Mouse (Mus musculus) liver, embryonic 14.5 days (tissue): ENCODE measurements around the gene 3110001I22Rik. TPM values are rescaled to one million over a fixed set of nuclear protein-coding genes. Genes with fewer than 3 reads are reported as not detected.
A peak's percentile ranks its signal among the peaks of the same experiment; 100 is the strongest.
"Not testable (repeated sequence)": the region's sequence is repeated elsewhere in the genome, so short reads cannot be mapped to it uniquely, and the experiment has no call there.

ENCODE experiments used
- ATAC-seq: fragments of 200-750 bp; cut with Nextera tagmentation; 2 replicates; pipeline ENCODE4 v1.8.0; 2017; ENCODE audit warnings: moderate number of reproducible peaks, mild to moderate bottlenecking, moderate library complexity; ENCODE audit not compliant: insufficient read depth
- DNase-seq, 3 experiments: peaks; one replicate each; pipeline ENCODE4 v3.0.0-alpha.2; 2012 to 2013; ENCODE audit warnings: low read depth in 3 of 3, low spot score in 3 of 3
- H3K27ac ChIP-seq: fragments of 300-500 bp; sonication (generic); 2 replicates; pipeline ENCODE4 v1.5.1; 2014; ENCODE audit warnings: moderate library complexity, mild to moderate bottlenecking, control low read depth, inconsistent platforms
- H3K27me3 ChIP-seq: fragments of 300-500 bp; sonication (generic); 2 replicates; pipeline ENCODE4 v1.6.1; 2014; ENCODE audit warnings: mild to moderate bottlenecking, low read length, moderate library complexity; ENCODE audit not compliant: control insufficient read depth, insufficient read depth
- H3K36me3 ChIP-seq: fragments of 300-500 bp; sonication (generic); replicated peaks from 2 replicates; pipeline ENCODE4 v1.6.1; 2014; ENCODE audit warnings: low read depth; ENCODE audit not compliant: control insufficient read depth, insufficient read depth
- H3K4me1 ChIP-seq, 2 experiments: fragments of 200-500 bp in 1 of 2; fragments of 300-500 bp in 1 of 2; sonication (generic) in 1 of 2; replicated peaks; 2 replicates each; pipeline ENCODE4 v1.6.1; 2012 to 2014; ENCODE audit warnings: antibody characterized with exemption in 1 of 2, inconsistent platforms in 1 of 2, low read length in 1 of 2; ENCODE audit not compliant: control insufficient read depth in 2 of 2, insufficient read depth in 2 of 2
- H3K4me2 ChIP-seq: fragments of 300-500 bp; sonication (generic); 2 replicates; pipeline ENCODE4 v1.6.1; 2014; ENCODE audit warnings: low read depth, mild to moderate bottlenecking, control low read depth, moderate library complexity
- H3K4me3 ChIP-seq, 2 experiments: fragments of 200-500 bp in 1 of 2; fragments of 300-500 bp in 1 of 2; sonication (generic) in 1 of 2; 2 replicates each; pipeline ENCODE4 v1.5.1; 2012 to 2014; ENCODE audit warnings: low read depth in 2 of 2, low read length in 2 of 2, mild to moderate bottlenecking in 2 of 2, control low read depth in 1 of 2, inconsistent platforms in 1 of 2, moderate library complexity in 1 of 2; ENCODE audit not compliant: insufficient read depth in 1 of 2
- H3K9ac ChIP-seq: fragments of 300-500 bp; sonication (generic); replicated peaks from 2 replicates; pipeline ENCODE4 v1.6.1; 2014; ENCODE audit warnings: mild to moderate bottlenecking, control low read depth, moderate library complexity
- H3K9me3 ChIP-seq: fragments of 300-500 bp; sonication (generic); 2 replicates; pipeline ENCODE4 v1.6.1; 2016; ENCODE audit warnings: low read length, mixed read lengths; ENCODE audit not compliant: control insufficient read depth
- CTCF ChIP-seq: IDR thresholded peaks from 2 replicates; pipeline ENCODE4 v1.5.1; 2016; ENCODE audit warnings: antibody characterized with exemption, low read depth, control low read depth
- EP300 ChIP-seq: IDR thresholded peaks from 2 replicates; pipeline ENCODE4 v1.6.1; 2016; ENCODE audit warnings: antibody characterized with exemption, low read depth
- WGBS: fragments of 180-500 bp; shearing (Covaris S2); extraction: QIAGEN DNeasy Blood & Tissue Kit; methylation state at CpG from one replicate; pipeline ENCODE4 v1.1.7; 2014; ENCODE audit not compliant: insufficient replicate concordance; 5-methylcytosine and 5-hydroxymethylcytosine counted together
- polyA plus RNA-seq, 2 experiments: library from polyadenylated mRNA; depleted of rRNA in 1 of 2; stranded (reverse) in 1 of 2; unstranded in 1 of 2; fragments of >200 nt; fragmentation: Nextera tagmentation in 1 of 2; extraction: Ambion mirVana in 1 of 2; gene quantifications; 2 replicates each; pipeline versions ENCODE4 v1.2.1 to v1.2.3; 2012 to 2014

3110001I22Rik gene
- polyA plus RNA-seq (2012; rRNA removed): 1.3 and 1.7 TPM in 2 replicates
- polyA plus RNA-seq (2014; fragmentation: Nextera tagmentation; extraction: Ambion mirVana): 2.2 and 2.3 TPM in 2 replicates

DNA sequence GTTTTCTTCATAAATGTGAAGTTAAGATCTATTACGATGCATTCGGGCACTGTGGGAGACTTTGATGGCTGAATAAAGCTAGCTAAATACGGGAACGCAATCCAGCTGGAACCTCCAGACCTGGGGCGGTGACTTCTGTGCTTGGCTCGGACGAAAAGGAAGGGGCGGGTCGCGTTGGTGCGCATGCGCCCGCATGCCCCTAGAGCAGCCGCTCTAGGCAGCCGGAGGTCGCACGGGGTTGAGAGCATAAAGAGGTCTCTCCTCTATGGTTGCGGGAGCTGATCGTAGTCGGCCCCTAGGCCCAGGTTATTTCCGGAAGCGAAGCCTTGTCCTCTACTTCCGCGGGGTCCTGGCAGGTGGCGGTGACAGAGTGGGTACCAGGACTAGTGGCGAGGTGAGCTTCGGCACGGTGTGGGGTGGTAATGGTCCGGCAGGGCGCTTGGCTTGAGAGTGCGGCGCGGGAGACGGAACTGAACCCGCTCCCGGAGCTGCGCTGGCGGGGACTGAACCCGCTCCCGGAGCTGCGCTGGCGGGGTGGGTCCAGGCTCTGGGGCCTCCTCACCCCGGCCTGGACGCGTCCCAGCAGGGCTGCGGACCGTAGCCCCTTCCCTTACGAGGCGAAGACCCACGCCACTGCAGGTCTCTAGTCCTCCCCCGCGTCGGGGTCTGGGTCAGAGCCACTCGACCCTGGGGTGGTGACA is at the start of gene 3110001I22Rik, which contains the start of gene Bfar:
Gene 3110001I22Rik, plus strand, starts transcription at position 245 of the 701 bp plus-strand sequence.
Gene Bfar, plus strand, starts transcription at position 174 of the 701 bp plus-strand sequence.
- peak within 1 kb of the TSS; percentile 79 to 96 for H3K4me3 ChIP-seq
- peak within 1 kb of the TSS; percentile 88 for H3K4me2 ChIP-seq
- H3K9ac ChIP-seq: peak within 1 kb of the TSS; percentile 83
- no peaks in the 10 kb centered on the region for H3K9me3 ChIP-seq
- H3K4me1 ChIP-seq: peaks cover 22 to 28% of the 10 kb centered on the region in 2 experiments
- ATAC-seq: peak; percentile 82
- peak within 1 kb of the TSS; percentile 85 for H3K27ac ChIP-seq
- under 1% methylated on average over 54 of the region's 54 CpGs for WGBS
- DNase-seq: peak; percentile 82 to 84 (median 83)
- TF ChIP-seq CTCF: peak; percentile 15; the same call in 1 of the 2 replicates
- TF ChIP-seq EP300: no peak
- no peaks in the 10 kb centered on the region for H3K27me3 ChIP-seq
- no peaks in the 10 kb centered on the region for H3K36me3 ChIP-seq

DNA sequence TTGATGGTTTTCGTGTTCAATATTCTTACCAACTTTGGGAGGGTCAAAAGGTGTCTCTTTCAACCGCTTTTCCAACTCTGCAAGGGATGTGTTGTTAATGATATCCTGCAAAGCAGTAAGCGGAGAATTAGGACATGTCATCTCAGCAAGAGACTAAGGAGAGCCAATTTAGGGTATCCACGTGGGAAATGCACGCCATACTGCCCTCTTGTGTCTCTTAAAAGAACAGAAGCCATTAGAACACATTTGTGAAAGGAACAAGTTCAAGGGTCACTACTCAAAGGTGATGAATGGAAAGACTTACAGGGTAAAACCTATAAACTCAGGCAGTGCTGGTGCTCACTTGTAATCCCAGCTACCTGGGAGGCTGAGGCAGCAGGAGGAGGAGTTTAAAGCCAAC is 43.4 kb upstream of the 3110001I22Rik start:
- TF ChIP-seq EP300 (no peak), CTCF (peak; percentile 36; the same call in 1 of the 2 replicates)
- no peaks in the 10 kb centered on the region for H3K27me3 ChIP-seq
- WGBS: 53% methylated on average over 5 of the region's 5 CpGs
- peaks cover 5% of the 10 kb centered on the region; the same call in 1 of the 2 replicates for H3K36me3 ChIP-seq
- H3K9ac ChIP-seq: no peak overlapping the region
- no peak overlapping the region for H3K4me3 ChIP-seq
- no peak for ATAC-seq
- no peak overlapping the region for H3K27ac ChIP-seq
- H3K9me3 ChIP-seq: no peaks in the 10 kb centered on the region
- no peak for DNase-seq
- no peak overlapping the region for H3K4me2 ChIP-seq
- no peaks in the 10 kb centered on the region for H3K4me1 ChIP-seq

DNA sequence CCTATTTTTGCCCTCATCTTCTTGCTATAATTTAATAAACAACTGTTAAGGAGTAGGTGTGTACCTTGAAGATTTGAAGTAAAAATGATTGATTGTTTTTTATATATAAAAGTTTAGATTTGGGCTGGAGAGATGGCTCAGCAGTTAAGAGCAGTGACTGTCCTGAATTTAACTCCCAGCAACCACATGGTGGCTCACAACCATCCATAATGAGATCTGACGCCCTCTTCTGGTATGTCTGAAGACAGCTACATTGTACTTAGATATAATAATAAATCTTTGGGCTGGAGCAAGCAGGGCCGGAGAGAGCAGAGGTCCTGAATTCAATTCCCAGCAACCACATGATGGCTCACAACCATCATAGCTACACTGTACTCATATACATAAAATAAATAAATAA is 33.5 kb upstream of the 3110001I22Rik start:
- not testable (repeated sequence) for H3K4me2 ChIP-seq, H3K36me3 ChIP-seq, H3K4me3 ChIP-seq, H3K27me3 ChIP-seq, H3K4me1 ChIP-seq, H3K9me3 ChIP-seq, H3K27ac ChIP-seq, ATAC-seq, DNase-seq, H3K9ac ChIP-seq
- 51% methylated on average over 2 of the region's 2 CpGs for WGBS
- TF ChIP-seq CTCF: peak; percentile 30; the same call in 1 of the 2 replicates

DNA sequence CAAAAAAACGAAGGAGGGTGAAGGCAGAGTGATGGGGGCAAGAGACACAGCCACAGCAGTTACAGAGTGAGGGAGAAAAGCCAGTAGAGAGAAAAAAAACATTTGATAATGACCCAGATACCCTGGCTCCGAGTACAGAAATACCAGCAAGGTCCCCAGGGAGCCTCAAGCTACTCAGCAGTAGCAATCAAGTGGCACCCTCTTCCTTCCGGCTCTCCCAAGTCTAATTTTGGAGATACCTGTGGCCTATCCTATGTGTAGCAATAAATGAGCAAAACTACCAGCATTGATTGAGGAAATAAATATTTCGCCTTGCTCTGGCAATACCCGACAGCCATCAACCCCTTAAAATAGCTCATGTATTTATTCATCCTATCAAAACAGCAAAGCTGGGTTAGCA is 32.2 kb upstream of the 3110001I22Rik start:
- Histone ChIP-seq H3K27me3 (no peaks in the 10 kb centered on the region), H3K4me1 (no peaks in the 10 kb centered on the region), H3K36me3 (no peaks in the 10 kb centered on the region; the same call in 1 of the 2 replicates), H3K4me2 (no peak overlapping the region), H3K9ac (no peak overlapping the region), H3K9me3 (no peaks in the 10 kb centered on the region), H3K27ac (no peak overlapping the region), H3K4me3 (no peak overlapping the region)
- TF ChIP-seq CTCF: no peak
- no peak for TF ChIP-seq EP300
- DNase-seq: no peak
- no peak for ATAC-seq
- 76% methylated on average over 5 of the region's 5 CpGs for WGBS

DNA sequence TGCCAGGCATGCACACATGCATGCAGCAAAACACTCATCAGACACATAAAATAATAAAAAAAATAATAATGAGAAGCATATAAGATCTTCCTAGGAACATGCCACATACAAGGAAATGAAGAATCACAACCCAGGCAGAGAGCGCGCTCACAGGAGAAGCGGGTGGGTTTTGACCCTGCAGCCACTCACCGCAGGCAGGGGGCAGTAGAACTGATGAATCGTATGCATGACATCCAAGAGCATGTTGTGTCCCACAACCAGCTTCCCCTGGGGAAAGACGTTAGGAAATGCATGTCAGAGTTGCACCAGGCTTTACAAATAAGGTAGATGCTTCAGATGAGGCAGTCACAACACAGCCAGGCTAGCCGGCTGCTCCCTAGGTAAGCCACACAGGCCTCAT is 31.7 kb upstream of the 3110001I22Rik start:
- Histone ChIP-seq H3K4me1 (no peaks in the 10 kb centered on the region), H3K27me3 (no peaks in the 10 kb centered on the region), H3K9me3 (no peaks in the 10 kb centered on the region), H3K4me3 (no peak overlapping the region), H3K4me2 (no peak overlapping the region), H3K36me3 (no peaks in the 10 kb centered on the region; the same call in 1 of the 2 replicates), H3K27ac (no peak overlapping the region), H3K9ac (no peak overlapping the region)
- ATAC-seq (no peak), DNase-seq (no peak)
- TF ChIP-seq EP300 (no peak), CTCF (peak; percentile 53)
- WGBS: 76% methylated on average over 7 of the region's 7 CpGs
